Mouse (Mus musculus) brain, embryonic 14.5 days (tissue): ENCODE data around the gene Spout1.

Experiments used
- CTCF ChIP-seq: fragments of 200-500 bp; IDR thresholded peaks from 2 replicates; pipeline ENCODE4 v1.5.1; 2012; ENCODE audit warnings: inconsistent platforms, mild to moderate bottlenecking, moderate library complexity, borderline replicate concordance; ENCODE audit not compliant: insufficient read depth, insufficient read length; ENCODE audit errors: extremely low read depth
- POLR2A ChIP-seq: fragments of 200-500 bp; IDR thresholded peaks from 2 replicates; pipeline ENCODE4 v1.6.1; 2012; ENCODE audit warnings: mild to moderate bottlenecking, inconsistent platforms, borderline replicate concordance; ENCODE audit not compliant: poor library complexity, insufficient read depth, insufficient read length, severe bottlenecking; ENCODE audit errors: extremely low read depth

DNA sequence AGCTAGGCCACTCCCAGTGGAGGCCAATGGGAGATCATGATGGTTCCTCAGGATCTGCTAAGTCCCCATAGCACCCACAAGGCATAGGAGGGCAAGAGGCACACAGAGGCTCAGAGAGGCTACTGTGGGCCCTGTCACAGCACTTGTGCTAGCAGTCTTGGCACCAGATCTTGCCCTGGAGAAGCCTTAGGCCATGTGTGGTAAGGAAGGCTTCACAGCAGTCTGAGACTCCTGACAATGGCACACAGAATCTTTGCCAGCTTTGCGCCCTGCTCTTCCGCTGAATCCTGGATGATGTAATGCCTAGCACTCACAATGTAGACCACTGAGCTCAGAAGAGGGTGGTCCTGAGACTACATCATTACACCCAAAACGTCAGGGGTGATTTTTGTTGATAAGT is 16.4 kb upstream of the Spout1 start:
- no peak for TF ChIP-seq CTCF
- no peak for TF ChIP-seq POLR2A
